Mouse (Mus musculus): ENCODE results near the gene Arhgap25.
"Not testable (repeated sequence)": the region's sequence is repeated elsewhere in the genome, so short reads cannot be mapped to it uniquely, and the experiment has no call there.

Arhgap25 gene

DNA sequence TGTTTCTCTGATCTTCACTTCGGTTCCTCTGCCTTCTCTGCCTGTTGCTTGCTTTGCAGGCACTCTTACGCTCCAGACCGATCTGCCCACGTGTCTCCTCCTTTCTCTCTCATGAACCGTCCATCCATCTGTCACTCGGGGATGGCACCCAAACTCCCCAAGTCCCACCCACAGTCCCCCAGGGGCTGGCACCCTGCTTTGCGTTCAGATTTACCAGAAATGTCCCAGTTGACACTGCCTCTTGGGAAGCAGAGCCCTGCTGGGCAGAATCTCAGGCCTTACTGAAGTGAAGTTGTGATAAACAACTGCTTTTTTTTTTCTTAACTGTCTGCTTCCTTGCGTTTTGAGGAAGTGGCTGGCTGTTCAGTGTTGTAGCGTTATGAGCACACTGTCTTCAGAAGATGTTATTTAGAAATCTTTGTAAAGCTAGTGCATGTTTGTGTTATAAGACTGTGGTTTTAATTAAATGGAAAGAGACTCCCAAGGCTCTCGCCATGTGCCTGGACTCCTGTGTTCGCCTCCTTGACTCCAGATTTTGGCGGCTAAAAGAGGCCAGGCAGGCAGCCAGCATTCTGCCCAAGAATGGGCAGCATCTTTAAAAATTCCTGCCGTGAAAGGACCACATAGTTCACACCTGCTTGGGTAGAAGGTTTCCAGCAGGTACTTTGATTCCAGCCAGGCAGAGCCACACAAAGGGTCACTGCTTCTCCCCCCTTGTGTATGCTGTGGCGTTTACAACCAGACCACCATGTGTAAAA, at the start of gene Arhgap25:
Gene Arhgap25 (minus strand): TSS at position 307 of the 758 bp plus-strand sequence.
- no peak for DNase-seq

DNA sequence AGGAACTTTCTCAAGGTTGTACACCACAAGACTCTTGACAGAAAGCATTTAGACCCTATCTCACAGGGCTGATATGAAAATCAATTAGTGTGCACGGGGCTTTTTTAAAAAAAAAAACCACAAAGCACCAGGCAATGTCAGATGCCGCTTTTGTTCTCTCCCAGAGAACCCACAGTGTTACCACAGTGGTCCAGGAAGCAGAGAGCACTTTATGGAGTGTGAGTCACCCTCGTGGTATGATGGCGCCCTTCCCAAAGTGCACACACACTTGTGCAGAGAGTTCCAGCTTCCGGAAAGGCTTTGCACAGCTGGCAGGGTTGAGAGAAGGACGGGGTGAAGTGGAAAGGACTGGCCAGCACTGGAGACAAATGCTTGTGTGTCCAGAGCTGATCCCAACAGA, 49.4 kb upstream of the Arhgap25 start:
- peak; percentile 57 for DNase-seq

DNA sequence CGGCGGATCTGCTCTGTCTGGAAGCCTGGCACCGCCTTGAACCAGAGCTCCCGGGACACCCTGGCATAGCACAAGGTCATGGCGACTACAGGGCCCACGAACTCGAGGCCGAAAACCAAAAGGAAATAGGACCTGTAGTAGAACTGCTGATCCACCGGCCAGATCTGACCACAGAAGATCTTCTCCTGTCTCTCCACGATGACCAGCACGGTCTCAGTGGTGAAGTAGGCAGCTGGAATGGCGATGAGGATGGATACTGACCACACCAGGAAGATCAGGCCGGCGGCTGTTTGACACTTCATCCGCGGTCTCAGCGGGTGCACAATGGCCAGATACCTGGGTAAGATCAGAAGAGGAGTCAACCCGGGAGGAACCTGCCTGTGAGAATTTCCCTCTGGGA, 48.5 kb upstream of the Arhgap25 start:
- DNase-seq: no peak

DNA sequence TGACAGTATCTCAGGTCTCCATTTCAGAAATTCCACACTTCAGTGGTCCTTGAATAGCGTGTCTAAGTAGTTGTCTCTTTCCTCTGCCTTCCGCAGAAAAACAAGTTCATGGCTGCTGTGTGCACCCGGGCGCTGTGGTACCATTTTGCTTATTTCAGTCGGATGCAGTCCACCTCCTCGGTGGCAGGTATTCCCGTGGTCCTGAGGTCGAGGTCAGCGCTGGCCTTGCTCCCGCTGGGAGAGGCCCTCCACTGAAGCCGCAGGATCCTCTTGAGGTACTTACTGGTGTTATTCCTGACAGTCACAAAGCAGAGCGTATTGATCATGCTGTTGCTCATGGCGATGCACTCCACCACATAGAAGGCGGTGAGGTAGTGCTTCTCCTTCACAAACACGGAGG, 48.0 kb upstream of the Arhgap25 start:
- no peak for DNase-seq

- peak; percentile 53 for DNase-seq
Measured at GRCm38 (mm10) chr6:87578247-87578646, 45.2 kb upstream of the Arhgap25 start.

DNA sequence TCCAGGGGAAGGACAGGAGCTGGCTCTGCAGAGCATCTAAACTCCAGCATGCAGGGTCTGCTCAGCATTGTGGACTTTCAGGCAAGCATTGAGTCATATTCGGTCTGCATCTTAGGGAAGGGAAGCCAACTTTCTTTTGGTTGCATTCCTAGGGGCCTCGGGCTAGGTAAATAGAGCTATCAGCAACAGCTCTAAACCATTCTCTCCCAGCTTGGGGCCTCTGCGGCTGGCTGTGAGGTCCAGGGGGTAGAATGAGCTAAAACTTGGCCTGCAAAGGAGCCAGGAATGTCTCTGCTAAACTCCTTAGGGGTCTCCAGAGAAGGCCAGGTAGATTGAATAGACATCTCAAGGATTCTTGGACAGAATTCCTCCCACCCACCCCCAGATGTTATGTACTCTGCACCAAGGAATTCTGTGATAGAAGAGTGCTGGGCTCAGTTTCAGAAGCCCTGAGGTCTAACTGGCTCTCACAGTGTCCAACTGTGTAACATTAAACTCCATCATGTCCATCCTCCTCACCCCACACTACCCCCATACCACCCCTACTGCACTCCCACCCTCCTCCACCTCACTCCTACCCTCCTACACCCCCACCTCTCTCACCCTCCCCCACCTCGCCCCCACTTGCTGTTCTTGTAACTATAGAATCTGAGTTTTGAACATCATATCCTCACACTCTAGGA, 43.7 kb upstream of the Arhgap25 start:
- DNase-seq: no peak

DNA sequence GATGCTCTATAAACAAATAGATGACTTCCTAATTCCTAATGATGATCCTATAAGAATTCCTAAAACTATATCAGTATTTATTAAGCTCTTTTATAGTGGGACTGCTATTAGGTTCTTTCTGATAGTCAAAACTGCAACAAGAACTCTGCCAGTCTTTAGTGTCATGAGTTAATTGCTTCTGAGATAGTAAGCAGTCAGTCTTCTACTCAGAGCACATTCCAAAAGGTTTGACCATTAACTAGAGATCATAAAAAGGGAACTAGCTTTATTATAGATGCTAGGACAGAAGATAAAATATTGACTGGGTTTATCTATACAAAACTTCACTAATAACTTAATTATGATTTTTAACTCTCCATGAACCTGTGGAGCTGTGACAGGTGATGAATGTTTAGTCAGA, 38.8 kb upstream of the Arhgap25 start:
- not testable (repeated sequence) for DNase-seq

- DNase-seq: no peak
Measured at GRCm38 (mm10) chr6:87567686-87568593, 34.9 kb upstream of the Arhgap25 start.

DNA sequence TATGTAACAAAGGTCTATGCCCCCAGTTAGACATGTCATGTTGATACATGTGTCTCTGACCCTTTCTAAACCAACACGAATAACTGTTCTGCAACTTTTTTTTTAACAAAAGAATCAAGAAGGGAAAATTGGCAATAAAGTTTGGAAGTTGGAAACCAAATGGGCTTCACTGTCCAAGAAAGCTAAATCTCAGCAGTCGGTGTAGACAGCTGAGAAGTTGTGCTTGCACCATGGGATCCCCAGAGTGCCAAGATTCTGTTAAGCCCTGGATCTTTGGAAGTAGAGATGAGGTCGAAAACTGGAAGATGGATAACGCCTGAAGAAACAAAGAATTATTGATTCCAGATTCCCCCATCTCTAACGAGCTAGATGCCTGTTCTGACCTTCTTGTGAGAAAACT, 32.1 kb upstream of the Arhgap25 start:
- no peak for DNase-seq

DNA sequence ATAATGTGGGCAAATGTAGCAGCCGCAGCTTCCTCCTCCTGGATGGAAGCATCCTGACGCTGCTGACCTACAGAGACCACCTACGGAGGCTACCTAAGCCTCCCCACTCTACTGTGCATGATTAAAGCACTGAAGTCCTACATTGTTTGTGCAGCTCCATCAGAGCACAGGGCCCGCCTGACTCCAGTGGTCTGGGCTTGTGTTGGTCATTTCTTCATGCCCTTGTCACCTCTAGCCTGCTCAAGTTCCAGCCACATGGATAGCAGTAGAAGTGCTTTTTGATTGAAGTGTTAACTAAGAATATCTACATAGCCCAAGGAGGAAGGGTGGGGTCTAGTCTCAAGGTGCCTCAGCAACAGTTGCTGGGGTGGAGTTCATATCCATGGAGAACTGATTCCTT, 31.3 kb upstream of the Arhgap25 start:
- no peak for DNase-seq

- DNase-seq: no peak
Measured at GRCm38 (mm10) chr6:87553724-87554123, 20.7 kb upstream of the Arhgap25 start.

DNA sequence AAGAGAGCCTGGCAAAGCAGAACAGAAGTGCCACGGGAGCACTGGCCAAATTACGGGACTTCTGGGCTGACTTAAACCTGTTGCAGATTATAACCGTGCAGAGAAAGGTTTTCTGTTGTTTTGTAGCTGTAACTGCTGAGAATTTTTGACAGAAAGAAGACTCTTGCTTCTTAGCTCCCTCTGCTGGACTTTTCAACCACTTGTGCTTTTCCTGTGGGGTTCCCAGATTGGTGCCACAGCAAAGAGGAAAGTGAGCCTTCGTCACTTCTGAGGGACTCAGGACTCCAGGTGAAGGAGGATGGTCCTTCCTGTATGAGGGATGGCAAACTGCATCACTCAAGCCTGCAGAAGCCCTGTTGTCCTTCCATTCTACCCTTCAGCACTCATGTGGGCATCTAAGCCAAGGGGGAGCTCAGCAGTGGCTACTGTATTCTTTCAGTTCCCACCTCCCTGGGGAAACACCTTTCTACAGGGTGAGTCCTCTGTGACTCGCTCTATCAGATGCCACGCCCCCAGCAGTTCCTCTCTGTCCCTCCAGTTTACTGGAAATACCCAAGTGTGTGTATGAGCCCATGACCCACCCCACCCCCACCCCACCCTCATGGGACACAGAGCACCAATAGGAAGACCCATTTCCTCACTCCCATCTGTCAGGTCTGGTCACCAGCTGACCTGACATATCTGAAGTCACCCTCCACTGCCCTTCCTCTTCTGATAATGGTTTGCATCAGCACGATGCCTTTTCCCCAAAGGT, 19.2 kb upstream of the Arhgap25 start:
- no peak for DNase-seq

DNA sequence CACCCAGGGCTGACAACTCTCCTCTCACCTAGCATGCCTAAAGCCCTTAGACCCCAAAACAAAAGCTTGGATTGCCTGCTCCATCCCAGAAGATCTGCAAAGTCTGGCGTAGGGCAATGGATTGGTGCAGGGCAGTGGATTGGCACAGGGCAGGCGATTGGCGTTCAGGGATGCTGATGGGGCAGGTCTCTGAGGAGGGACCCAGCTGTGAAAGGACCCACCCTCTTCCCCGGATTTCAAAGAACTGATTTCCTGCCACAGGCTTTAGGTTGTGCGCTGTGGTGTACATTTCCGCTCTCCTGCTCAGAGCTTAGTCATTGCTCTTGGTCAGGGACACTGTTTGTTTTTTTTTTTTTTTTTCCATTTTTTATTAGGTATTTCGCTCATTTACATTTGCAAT, 14.8 kb upstream of the Arhgap25 start:
- no peak for DNase-seq

- DNase-seq: no peak
Measured at GRCm38 (mm10) chr6:87547431-87547830, 14.4 kb upstream of the Arhgap25 start.

GRCm38 (mm10) chr6:87545331-87546217, 12.5 kb upstream of the Arhgap25 start:
- peak; percentile 32 for DNase-seq

- peak; percentile 66 for DNase-seq
Measured at GRCm38 (mm10) chr6:87542027-87542426, 9.0 kb upstream of the Arhgap25 start.

DNA sequence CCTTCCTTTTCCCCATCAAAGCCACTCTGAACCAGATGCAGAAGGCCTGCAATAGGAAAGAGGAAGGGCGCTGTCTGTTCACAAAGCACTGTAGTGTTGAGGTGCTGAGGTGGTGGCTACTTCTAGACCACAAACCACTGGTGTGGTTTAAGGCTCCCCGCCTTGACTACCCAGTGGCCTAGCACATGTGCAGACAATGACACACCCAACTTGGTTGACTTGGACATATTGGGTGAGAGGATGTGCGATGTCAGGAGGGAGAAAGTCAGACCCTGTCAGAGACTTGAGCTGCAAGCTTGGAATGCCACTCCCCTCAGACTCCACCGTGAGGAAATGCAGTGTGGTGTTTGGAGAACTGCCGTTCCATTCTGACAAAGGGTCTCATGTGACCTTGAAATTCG, 8.1 kb upstream of the Arhgap25 start:
- DNase-seq: no peak

DNA sequence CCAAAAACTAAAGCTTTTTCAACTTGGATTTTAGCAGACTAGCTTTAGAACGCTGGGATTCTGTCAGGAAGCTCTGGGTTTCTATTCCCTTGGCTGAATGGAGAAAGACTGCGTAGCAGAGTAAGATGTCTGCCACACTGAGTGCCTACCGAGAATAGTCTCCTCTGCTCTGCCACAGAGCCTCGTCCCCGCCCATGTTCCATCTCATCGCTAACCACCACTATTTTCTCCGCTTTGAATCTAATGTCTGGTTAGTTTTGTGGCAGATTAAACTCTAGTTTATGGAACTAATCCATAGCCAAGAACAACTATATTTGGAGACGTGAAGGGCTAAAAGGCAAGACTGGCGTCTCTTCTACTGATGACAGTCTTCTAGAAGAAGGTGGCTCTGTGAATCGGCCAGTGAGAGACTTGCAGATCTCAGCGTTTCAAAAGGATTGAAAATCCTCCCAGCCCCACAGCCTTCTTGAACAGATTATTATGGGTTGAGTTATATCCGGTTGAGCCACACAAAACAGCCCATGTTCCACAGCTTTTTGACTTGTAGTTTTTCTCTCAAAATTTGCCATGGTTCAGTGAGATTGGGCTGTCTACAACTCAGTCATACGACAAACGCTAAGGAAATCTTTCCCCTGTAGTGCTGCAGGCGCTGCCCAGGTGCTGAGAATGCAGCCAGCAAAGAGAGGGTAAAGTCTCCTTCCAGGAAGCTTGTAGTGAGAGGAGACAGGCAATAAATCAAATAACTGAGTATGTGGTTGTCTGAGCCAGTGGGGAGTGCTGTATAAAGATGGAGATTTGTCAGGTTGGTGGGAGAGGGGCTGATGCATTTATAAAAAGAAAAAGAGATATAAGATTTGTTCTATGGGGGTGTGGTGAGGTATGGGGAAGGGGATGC, 5.6 kb upstream of the Arhgap25 start:
- DNase-seq: peak; percentile 35

- no peak for DNase-seq
Measured at GRCm38 (mm10) chr6:87537678-87538077, 4.6 kb upstream of the Arhgap25 start.

GRCm38 (mm10) chr6:87536270-87536669, 3.2 kb upstream of the Arhgap25 start:
- DNase-seq: no peak

GRCm38 (mm10) chr6:87535651-87536050, 2.6 kb upstream of the Arhgap25 start:
- DNase-seq: no peak
